In genomic region chr7:44358012-44358411, GRCm38 (mm10) we compare ENCODE assay signal across 15 mouse cellular contexts. TPM values are rescaled to one million over a fixed set of nuclear protein-coding genes. Genes with fewer than 3 reads are reported as not detected.
DNase-seq lines count a peak whose midpoint lies in the region; ATAC-seq and TF ChIP-seq lines count a peak whose summit lies in the region.
"Had no signal": no experiment of that assay in that cellular context is flagged by ENCODE, and none has a peak within 500 bp of the region (broad histone marks: within the 10 kb centered on the region; RNA-seq: fewer than 3 reads in every experiment).

No protein-coding gene starts in this region.

- H3K27me3 ChIP-seq in lung, embryonic 16.5 days (ENCODE audit: control insufficient read depth, insufficient read depth, low read depth, low read length) = peaks cover 62% of the 10 kb centered on the region
- no peaks in the 10 kb centered on the region; the same call in 1 of the 2 replicates for H3K27me3 ChIP-seq in midbrain, postnatal 0 days (ENCODE audit: insufficient read depth, low read length)

- H3K9me3 ChIP-seq in lung, embryonic 16.5 days (ENCODE audit: control insufficient read depth, low read length) = no peaks in the 10 kb centered on the region
- no peaks in the 10 kb centered on the region for H3K9me3 ChIP-seq in midbrain, postnatal 0 days (ENCODE audit: low read length)
- H3K9me3 ChIP-seq: embryonic facial prominence, embryonic 15.5 days had no signal

- TF ChIP-seq CTCF in layer of hippocampus, adult 2 months (conservative IDR thresholded peaks at IDR 0.05) = no peak
- TF ChIP-seq CTCF in midbrain, postnatal 0 days (IDR thresholded peaks at IDR 0.05) = no peak

- peak overlapping the region; percentile 36; the same call in 1 of the 2 replicates for H3K27ac ChIP-seq in layer of hippocampus, adult 2 months
- H3K27ac ChIP-seq in lung, embryonic 16.5 days (ENCODE audit: low read length) = peak overlapping the region; percentile 85
- peak overlapping the region; percentile 43 for H3K27ac ChIP-seq in midbrain, postnatal 0 days (ENCODE audit: low read depth, low read length)
- H3K27ac ChIP-seq: embryonic facial prominence, embryonic 15.5 days had no signal

- H3K36me3 ChIP-seq in lung, embryonic 16.5 days (ENCODE audit: control insufficient read depth, insufficient read depth, low read length) = no peaks in the 10 kb centered on the region
- peaks cover 13% of the 10 kb centered on the region for H3K36me3 ChIP-seq in midbrain, postnatal 0 days (ENCODE audit: insufficient read depth, low read length)
- H3K36me3 ChIP-seq: embryonic facial prominence, embryonic 15.5 days had no signal

- DNase-seq in cerebellum, adult 9-11 months = peak; percentile 62
- no peak for DNase-seq in cerebellum, adult 11-12 months
- DNase-seq in layer of hippocampus, adult 2 months (ENCODE audit: low spot score in 2 of 2) = no peak
- DNase-seq in layer of hippocampus, adult 18-20 months (ENCODE audit: low spot score in 2 of 2) = no peak
- no peak for DNase-seq in midbrain, postnatal 0 days (ENCODE audit: low spot score)
- no peak for DNase-seq in kidney, adult 8-10 months
- DNase-seq in urinary bladder, postnatal 25 days (ENCODE audit: low spot score) = no peak
- DNase-seq: cerebellum, adult 11 months; heart, postnatal 36 days; kidney, postnatal 25 days; liver, postnatal 0 days had no signal

- WGBS in lung, embryonic 16.5 days = 12% methylated on average over 5 of the region's 5 CpGs
- WGBS in midbrain, postnatal 0 days = 18% methylated on average over 5 of the region's 5 CpGs

- peaks cover 23% of the 10 kb centered on the region for H3K4me1 ChIP-seq in lung, embryonic 16.5 days (replicated peaks; ENCODE audit: control insufficient read depth, insufficient read depth, low read length)
- no peaks in the 10 kb centered on the region for H3K4me1 ChIP-seq in midbrain, postnatal 0 days (ENCODE audit: insufficient read depth, low read length)

- H3K9ac ChIP-seq in lung, embryonic 16.5 days (ENCODE audit: low read length) = peak overlapping the region; percentile 44
- H3K9ac ChIP-seq in midbrain, postnatal 0 days (replicated peaks; ENCODE audit: low read length, poor library complexity, severe bottlenecking) = no peak overlapping the region
- H3K9ac ChIP-seq: embryonic facial prominence, embryonic 15.5 days; liver, postnatal 0 days had no signal

- peak; percentile 67 for ATAC-seq in lung, embryonic 16.5 days (ENCODE audit: low read depth)
- ATAC-seq in midbrain, postnatal 0 days (ENCODE audit: low FRiP score) = no peak
- ATAC-seq: liver, postnatal 0 days had no signal

- H3K4me2 ChIP-seq in lung, embryonic 16.5 days (ENCODE audit: low read depth, low read length) = peak overlapping the region; percentile 40
- no peak overlapping the region for H3K4me2 ChIP-seq in midbrain, postnatal 0 days (ENCODE audit: low read depth, low read length, poor library complexity, severe bottlenecking)
- H3K4me2 ChIP-seq: embryonic facial prominence, embryonic 15.5 days had no signal

- H3K4me3 ChIP-seq in layer of hippocampus, adult 2 months = no peak overlapping the region
- peak overlapping the region; percentile 32 for H3K4me3 ChIP-seq in lung, embryonic 16.5 days (ENCODE audit: low read length)
- H3K4me3 ChIP-seq in midbrain, postnatal 0 days (ENCODE audit: low read depth, low read length) = no peak overlapping the region
- H3K4me3 ChIP-seq: embryonic facial prominence, embryonic 15.5 days had no signal

RNA-seq across cellular contexts. Expression of gene Syt3, which starts 25.9 kb away (rescaled TPM):
- total RNA-seq in layer of hippocampus, adult 2 months (2021) = 10 to 100 TPM; 89.4 to 95.9 TPM
- total RNA-seq in layer of hippocampus, adult 18-20 months (2021) = 10 to 100 TPM; 85.4 to 87.4 TPM
- polyA plus RNA-seq in lung, embryonic 16.5 days (2015; fragmentation: Nextera tagmentation; extraction: Ambion mirVana) = 2.1 and 2.3 TPM in 2 replicates
- total RNA-seq in midbrain, postnatal 0 days (2014; rRNA removed) = 119 and 144 TPM in 2 replicates
- 88.4 and 96.7 TPM in 2 replicates for polyA plus RNA-seq in midbrain, postnatal 0 days (2015; fragmentation: Nextera tagmentation; extraction: Ambion mirVana)
- total RNA-seq: neutrophil, adult 5-6 weeks had no signal

RNA-seq across cellular contexts. Expression of gene 1700008O03Rik, which starts 27.6 kb away (rescaled TPM):
- 1 to 10 TPM; 3.0 to 3.3 TPM for total RNA-seq in layer of hippocampus, adult 2 months (2021)
- 1 to 10 TPM; 2.1 to 4.5 TPM for total RNA-seq in layer of hippocampus, adult 18-20 months (2021)
- polyA plus RNA-seq in lung, embryonic 16.5 days (2015; fragmentation: Nextera tagmentation; extraction: Ambion mirVana) = 1.2 and 1.5 TPM in 2 replicates
- total RNA-seq in midbrain, postnatal 0 days (2014; rRNA removed) = 0.38 and 1.4 TPM in 2 replicates
- 3.8 and 5.2 TPM in 2 replicates for polyA plus RNA-seq in midbrain, postnatal 0 days (2015; fragmentation: Nextera tagmentation; extraction: Ambion mirVana)
- total RNA-seq: MEL; neutrophil, adult 5-6 weeks had no signal

RNA-seq across cellular contexts. Expression of gene Shank1, which starts 48.0 kb away (rescaled TPM):
- total RNA-seq in layer of hippocampus, adult 2 months (2021) = 100 to 1,000 TPM; 647 to 698 TPM
- 100 to 1,000 TPM; 626 to 653 TPM for total RNA-seq in layer of hippocampus, adult 18-20 months (2021)
- polyA plus RNA-seq in lung, embryonic 16.5 days (2015; fragmentation: Nextera tagmentation; extraction: Ambion mirVana) = 0.96 and 1.1 TPM in 2 replicates
- 48.1 and 60.3 TPM in 2 replicates for total RNA-seq in midbrain, postnatal 0 days (2014; rRNA removed)
- polyA plus RNA-seq in midbrain, postnatal 0 days (2015; fragmentation: Nextera tagmentation; extraction: Ambion mirVana) = 33.9 and 39.2 TPM in 2 replicates
- polyA plus RNA-seq: liver, postnatal 0 days had no signal

RNA-seq across cellular contexts. Expression of gene Clec11a, which starts 51.3 kb away (rescaled TPM):
- total RNA-seq in layer of hippocampus, adult 2 months (2021) = 1 to 10 TPM; 3.0 to 3.5 TPM
- total RNA-seq in layer of hippocampus, adult 18-20 months (2021) = 1 to 10 TPM; 3.3 to 3.6 TPM
- 3.0 and 3.2 TPM in 2 replicates for polyA plus RNA-seq in lung, embryonic 16.5 days (2015; fragmentation: Nextera tagmentation; extraction: Ambion mirVana)
- 3.2 and 3.9 TPM in 2 replicates for total RNA-seq in midbrain, postnatal 0 days (2014; rRNA removed)
- polyA plus RNA-seq in midbrain, postnatal 0 days (2015; fragmentation: Nextera tagmentation; extraction: Ambion mirVana) = 3.5 and 3.8 TPM in 2 replicates

Comparison
In these comparisons a context has a peak if more than half of its experiments do, and no peak if none do; other contexts are left out.
1. RNA of gene Shank1, which starts 48.0 kb away (total RNA-seq): 647 to 698 TPM in layer of hippocampus, adult 2 months and 626 to 653 TPM in layer of hippocampus, adult 18-20 months; 48.1 to 60.3 TPM in midbrain, postnatal 0 days; every median in the first group is over 10 times any median in the second.
2. Peak in every context shown above with its lines, with median percentiles within 50 percentile points of each other: H3K27ac ChIP-seq.